Mouse (Mus musculus) kidney, adult 2 months (tissue): Measurements from ENCODE around the gene Traf7. TPM values are rescaled to one million over a fixed set of nuclear protein-coding genes. Genes with fewer than 3 reads are reported as not detected.
A peak's percentile ranks its signal among the peaks of the same experiment; 100 is the strongest.

Experiments used
- DNase-seq: peaks from one replicate; pipeline ENCODE4 v3.0.0; 2021
- H3K27ac ChIP-seq: fragments of 200-500 bp; 2 replicates; pipeline ENCODE4 v1.5.1; 2012; ENCODE audit warnings: low read depth, low read length, control low read depth, inconsistent platforms; ENCODE audit not compliant: insufficient read depth
- H3K27me3 ChIP-seq: fragments of 200-500 bp; replicated peaks from 2 replicates; pipeline ENCODE4 v1.6.1; 2012; ENCODE audit warnings: mild to moderate bottlenecking, moderate library complexity, low read length, inconsistent platforms; ENCODE audit not compliant: control insufficient read depth, insufficient read depth
- H3K36me3 ChIP-seq: fragments of 200-500 bp; 2 replicates; pipeline ENCODE4 v1.6.1; 2012; ENCODE audit warnings: mild to moderate bottlenecking, moderate library complexity, low read length, inconsistent platforms; ENCODE audit not compliant: control insufficient read depth, insufficient read depth
- H3K4me1 ChIP-seq: fragments of 200-500 bp; 2 replicates; pipeline ENCODE4 v1.6.1; 2011; ENCODE audit warnings: low read length; ENCODE audit not compliant: control insufficient read depth, insufficient read depth
- H3K4me3 ChIP-seq: fragments of 200-500 bp; 2 replicates; pipeline ENCODE4 v1.5.1; 2011; ENCODE audit warnings: mild to moderate bottlenecking, low read depth, low read length, control low read depth; ENCODE audit not compliant: insufficient read depth
- CTCF ChIP-seq: fragments of 200-500 bp; conservative IDR thresholded peaks from 2 replicates; pipeline ENCODE4 v1.5.1; 2011; ENCODE audit warnings: low read depth, mild to moderate bottlenecking, control low read depth, low read length, moderate library complexity, mixed read lengths; ENCODE audit not compliant: insufficient read depth, insufficient read length
- POLR2A ChIP-seq: fragments of 200-500 bp; IDR thresholded peaks from one replicate; pipeline ENCODE4 v1.6.1; 2011; ENCODE audit warnings: low read depth, low read length, control low read depth
- WGBS: fragments of 180-500 bp; shearing (Covaris S2); methylation state at CpG from one replicate; pipeline ENCODE4 v1.1.7; 2018; 5-methylcytosine and 5-hydroxymethylcytosine counted together
- polyA plus RNA-seq: library from polyadenylated mRNA; depleted of rRNA; stranded (reverse); fragments of >200 nt; gene quantifications from 2 replicates; pipeline ENCODE4 v1.2.3, GENCODE M21; 2012

The Traf7 gene
- polyA plus RNA-seq, 1 experiment, result 108 TPM

DNA sequence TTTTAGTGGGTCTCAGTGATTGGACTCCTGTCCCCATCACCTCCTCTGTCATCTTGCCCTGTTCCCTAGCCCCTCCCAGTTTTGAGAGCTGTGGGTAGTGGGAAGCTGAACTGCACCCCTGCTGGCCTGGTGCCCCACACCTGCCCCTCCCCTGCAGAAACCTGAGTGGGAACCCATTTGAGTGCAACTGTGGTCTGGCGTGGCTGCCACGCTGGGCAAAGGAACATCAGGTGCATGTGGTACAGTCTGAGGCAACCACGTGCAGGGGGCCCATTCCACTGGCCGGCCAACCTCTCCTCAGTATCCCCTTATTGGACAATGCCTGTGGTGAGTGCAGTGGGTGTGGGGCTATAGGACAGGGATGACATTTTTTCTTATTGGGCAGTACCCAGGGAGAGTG, 36.7 kb upstream of the Traf7 start:
- H3K27me3 ChIP-seq, result no peaks in the 10 kb centered on the region
- no peak for TF ChIP-seq POLR2A
- TF ChIP-seq CTCF, result no peak
- H3K36me3 ChIP-seq, result no peaks in the 10 kb centered on the region
- H3K4me1 ChIP-seq, result 0 out of 2 replicates have a peak, but pooled peaks cover 2% of the 10 kb centered on the region
- whole genome bisulfite sequencing, result 93% methylated on average over 4 of the region's 4 CpGs
- H3K4me3 ChIP-seq, result no peak overlapping the region
- H3K27ac ChIP-seq, result no peak overlapping the region
- no peak for DNase-seq

DNA sequence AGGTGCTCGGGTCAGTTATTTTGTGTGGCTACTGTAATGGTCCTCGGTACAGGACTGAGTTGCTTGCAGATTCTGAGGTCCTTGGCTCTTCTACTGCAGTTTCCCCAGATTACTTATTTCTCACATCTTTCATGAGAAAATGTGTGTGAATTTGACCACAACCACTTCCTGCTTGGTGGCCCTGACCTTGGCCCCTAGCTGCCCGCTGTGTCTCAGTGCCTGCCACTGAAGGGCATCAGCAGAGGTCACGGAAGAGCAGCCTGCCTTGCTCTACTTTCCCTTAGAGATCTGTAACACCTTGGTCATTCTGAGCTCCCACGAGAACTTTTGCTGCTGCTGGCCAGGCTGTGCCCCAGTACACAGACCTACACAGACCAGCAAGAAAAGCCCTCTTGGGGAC, 35.9 kb upstream of the Traf7 start:
- Histone ChIP-seq H3K27ac (no peak overlapping the region), H3K27me3 (no peaks in the 10 kb centered on the region), H3K4me3 (no peak overlapping the region), H3K4me1 (peaks cover 3% of the 10 kb centered on the region; the same call in 1 of the 2 replicates), H3K36me3 (no peaks in the 10 kb centered on the region)
- DNase-seq, result no peak
- TF ChIP-seq CTCF, result no peak
- TF ChIP-seq POLR2A, result no peak
- 66% methylated on average over 5 of the region's 5 CpGs for WGBS

DNA sequence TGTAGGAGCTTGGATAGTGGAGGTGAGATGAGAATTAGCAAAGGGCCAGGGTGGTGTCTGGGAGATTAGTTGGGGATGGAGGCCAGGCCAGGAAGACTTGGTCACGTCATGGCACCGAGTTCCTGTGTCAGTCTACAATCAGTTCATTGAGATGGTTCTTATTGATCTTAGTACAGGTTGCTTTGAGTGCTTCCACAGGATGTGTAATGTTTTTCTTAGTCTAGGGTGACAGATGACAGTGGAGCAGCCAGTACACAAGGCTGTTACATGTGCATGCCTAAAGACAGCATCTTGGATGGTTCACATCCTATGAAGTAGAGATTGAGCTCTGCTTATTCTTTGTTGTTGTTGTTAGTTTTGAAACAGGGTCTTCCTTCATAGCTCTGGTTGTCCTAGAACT, 33.9 kb upstream of the Traf7 start:
- H3K36me3 ChIP-seq, result no peaks in the 10 kb centered on the region
- H3K4me3 ChIP-seq, result no peak overlapping the region
- no peaks in the 10 kb centered on the region for H3K27me3 ChIP-seq
- no peak overlapping the region for H3K27ac ChIP-seq
- DNase-seq, result no peak
- WGBS, result 95% methylated on average over 2 of the region's 2 CpGs
- TF ChIP-seq POLR2A (no peak), CTCF (no peak)
- peaks cover 7% of the 10 kb centered on the region for H3K4me1 ChIP-seq

- no peak for DNase-seq
- Histone ChIP-seq H3K4me3 (no peak overlapping the region), H3K4me1 (peaks cover 7% of the 10 kb centered on the region), H3K27ac (no peak overlapping the region), H3K27me3 (no peaks in the 10 kb centered on the region), H3K36me3 (no peaks in the 10 kb centered on the region)
- TF ChIP-seq CTCF (no peak), POLR2A (no peak)
- WGBS, result 81% methylated on average over 5 of the region's 5 CpGs
Observed at GRCm38 (mm10) chr17:24560301-24561028, 32.7 kb upstream of the Traf7 start.

- Histone ChIP-seq H3K4me3 (no peak overlapping the region), H3K4me1 (peaks cover 7% of the 10 kb centered on the region), H3K36me3 (no peaks in the 10 kb centered on the region), H3K27ac (peak overlapping the region; percentile 41), H3K27me3 (no peaks in the 10 kb centered on the region)
- TF ChIP-seq CTCF, result no peak
- DNase-seq, result peak; percentile 14
- WGBS, result 65% methylated on average over 3 of the region's 3 CpGs
Observed at GRCm38 (mm10) chr17:24559146-24559545, 31.4 kb upstream of the Traf7 start.

DNA sequence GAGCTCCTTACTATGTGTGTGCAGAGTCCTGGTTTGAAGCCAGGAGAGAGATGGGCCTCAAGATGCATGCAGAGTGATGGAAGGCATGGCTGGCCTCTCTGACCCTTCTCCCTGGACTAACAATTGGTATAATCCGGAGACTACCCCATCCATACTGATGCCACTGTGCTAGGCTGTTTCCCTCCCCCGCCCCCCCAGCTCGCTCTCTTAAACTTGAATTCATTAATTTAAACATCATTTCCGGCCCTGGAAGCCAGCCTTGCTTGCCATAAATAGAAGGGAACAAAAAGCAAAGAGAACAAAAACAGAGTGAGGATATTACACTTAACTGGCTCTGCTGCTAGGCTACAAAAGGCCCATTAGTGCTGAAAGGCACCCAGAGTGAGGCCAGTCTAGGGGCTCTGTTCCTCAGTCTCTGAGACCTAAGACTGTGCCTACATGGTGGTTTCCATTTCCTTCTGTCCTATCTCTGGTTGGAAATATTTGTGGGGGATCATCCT, 30.9 kb upstream of the Traf7 start:
- DNase-seq, result peak; percentile 54
- Histone ChIP-seq H3K4me3 (no peak overlapping the region), H3K27ac (peak overlapping the region; percentile 62; the same call in 1 of the 2 replicates), H3K36me3 (no peaks in the 10 kb centered on the region), H3K4me1 (peaks cover 7% of the 10 kb centered on the region), H3K27me3 (no peaks in the 10 kb centered on the region)
- no peak for TF ChIP-seq POLR2A
- no peak for TF ChIP-seq CTCF
- WGBS, result 35% methylated on average over 4 of the region's 4 CpGs

DNA sequence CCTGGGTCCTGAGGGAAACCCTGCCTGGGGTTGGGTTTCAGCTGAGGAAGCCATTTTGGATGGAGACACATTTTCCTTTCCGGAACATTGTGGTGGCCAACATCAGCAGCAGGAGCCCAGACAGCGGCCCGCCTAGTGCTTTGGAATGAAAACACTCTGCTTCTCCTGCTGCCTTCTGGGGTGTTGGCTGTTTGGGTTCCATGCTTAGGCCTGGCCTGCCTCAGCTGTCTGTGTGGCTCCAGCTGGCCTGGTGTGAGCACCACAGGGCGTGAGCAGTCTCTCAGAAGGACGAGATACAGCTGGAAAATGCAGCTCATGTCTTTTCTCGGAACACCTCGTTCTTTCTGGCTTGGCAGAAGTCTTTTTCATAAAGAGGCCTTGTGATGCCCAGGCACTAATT, 29.4 kb upstream of the Traf7 start:
- peaks cover 10% of the 10 kb centered on the region for H3K4me1 ChIP-seq
- no peak overlapping the region for H3K27ac ChIP-seq
- H3K36me3 ChIP-seq, result no peaks in the 10 kb centered on the region
- no peaks in the 10 kb centered on the region for H3K27me3 ChIP-seq
- no peak for TF ChIP-seq POLR2A
- TF ChIP-seq CTCF, result no peak
- H3K4me3 ChIP-seq, result no peak overlapping the region
- no peak for DNase-seq
- WGBS, result 74% methylated on average over 7 of the region's 7 CpGs
